Mouse (Mus musculus) thymus, adult 2 months (tissue): Measurements from ENCODE around the gene Zdhhc14.

ENCODE experiments used
- CTCF ChIP-seq: fragments of 200-500 bp; IDR thresholded peaks from 2 replicates; pipeline ENCODE4 v1.5.1; 2012; ENCODE audit warnings: mild to moderate bottlenecking, control low read depth, low read length, moderate library complexity, borderline replicate concordance; ENCODE audit not compliant: control insufficient read depth, poor library complexity, insufficient read depth; ENCODE audit errors: extremely low read depth
- POLR2A ChIP-seq: fragments of 200-500 bp; IDR thresholded peaks from 2 replicates; pipeline ENCODE4 v1.6.1; 2012; ENCODE audit warnings: mild to moderate bottlenecking, low read length, control low read depth, moderate library complexity; ENCODE audit not compliant: control insufficient read depth, poor library complexity, insufficient read depth; ENCODE audit errors: extremely low read depth

GRCm38 (mm10) chr17:5679315-5679714, 187.0 kb downstream of the Zdhhc14 start:
- TF ChIP-seq CTCF (no peak), POLR2A (no peak)
